ENCODE assay signal across 8 mouse cellular contexts in the genomic region with DNA sequence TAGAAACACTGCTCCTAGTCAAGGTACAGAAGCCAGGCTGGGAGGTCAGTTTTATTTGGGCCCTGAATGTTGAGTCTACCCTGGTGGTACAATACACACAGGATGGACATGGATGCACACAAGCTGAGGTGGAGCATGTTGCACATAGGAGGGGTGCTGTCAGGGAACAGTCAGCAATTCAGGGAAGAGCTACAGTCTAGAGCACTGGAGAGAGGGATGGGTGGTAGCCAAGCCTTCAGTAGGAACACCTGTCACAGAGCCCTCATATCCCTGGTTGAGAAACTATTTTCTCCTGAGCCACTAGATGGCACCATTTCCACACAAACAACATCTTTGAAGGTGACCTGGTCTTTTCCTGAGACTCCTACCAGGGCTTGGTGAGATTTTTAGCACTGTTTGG. TPM values are rescaled to one million over a fixed set of nuclear protein-coding genes. Genes with fewer than 3 reads are reported as not detected.
A peak's percentile ranks its signal among the peaks of the same experiment; 100 is the strongest.
DNase-seq lines count a peak whose midpoint lies in the region; ATAC-seq and TF ChIP-seq lines count a peak whose summit lies in the region.

No protein-coding gene starts in this region.

- H3K4me1 ChIP-seq in hindbrain, embryonic 13.5 days (replicated peaks), result peaks cover 5% of the 10 kb centered on the region; the same call in 1 of the 2 replicates
- no peaks in the 10 kb centered on the region; the same call in 1 of the 2 replicates for H3K4me1 ChIP-seq in limb, embryonic 11.5 days (ENCODE audit: control insufficient read depth, insufficient read depth, low read length)

- no peaks in the 10 kb centered on the region for H3K9me3 ChIP-seq in hindbrain, embryonic 13.5 days
- H3K9me3 ChIP-seq in limb, embryonic 11.5 days (ENCODE audit: control insufficient read depth, low read length), result no peaks in the 10 kb centered on the region

- no peak overlapping the region for H3K27ac ChIP-seq in gastrocnemius, adult 2 months
- no peak overlapping the region for H3K27ac ChIP-seq in hindbrain, embryonic 13.5 days
- no peak overlapping the region for H3K27ac ChIP-seq in limb, embryonic 11.5 days (replicated peaks; ENCODE audit: low read depth, low read length)

- intact Hi-C loops in gastrocnemius, adult 2 months (cut with DNase I), result loop anchor here (1.0 to 5.0 kb wide), 3 partner anchors 328 to 839 kb away; no protein-coding TSS in a partner anchor
- intact Hi-C loops in gastrocnemius, postnatal 36 days (cut with DNase I), result loop anchor here (1.0 to 5.0 kb wide), 3 partner anchors 333 to 838 kb away; no protein-coding TSS in a partner anchor

- peak; percentile 70; the same call in 1 of the 2 replicates for ATAC-seq in hindbrain, embryonic 13.5 days (ENCODE audit: low FRiP score)
- no peak for ATAC-seq in limb, embryonic 11.5 days (ENCODE audit: insufficient number of reproducible peaks, low FRiP score, low TSS enrichment, low read depth)
- ATAC-seq in granulocyte monocyte progenitor cell, adult 5-6 weeks (replicated peaks; ENCODE audit: poor library complexity, severe bottlenecking), result no peak

- no peak for DNase-seq in gastrocnemius, adult 2 months
- no peak for DNase-seq in gastrocnemius, postnatal 36 days
- peak; percentile 2 for DNase-seq in MEL-GATA-1-ER (ENCODE audit: extremely low read depth, low read depth)
- peak; percentile 81 for DNase-seq in embryo, embryonic 10 days (ENCODE audit: low spot score)
- peak; percentile 67 for DNase-seq in limb, embryonic 11.5 days (ENCODE audit: low spot score)
- DNase-seq in retina, adult 2 months (ENCODE audit: low read depth, low spot score), result peak; percentile 47

- peak; percentile 75 for TF ChIP-seq CTCF in gastrocnemius, adult 2 months (IDR thresholded peaks at IDR 0.05)

- H3K36me3 ChIP-seq in hindbrain, embryonic 13.5 days, result no peaks in the 10 kb centered on the region
- no peaks in the 10 kb centered on the region for H3K36me3 ChIP-seq in limb, embryonic 11.5 days (ENCODE audit: control insufficient read depth, insufficient read depth, low read length)

- peaks cover 15% of the 10 kb centered on the region for H3K27me3 ChIP-seq in hindbrain, embryonic 13.5 days
- no peaks in the 10 kb centered on the region for H3K27me3 ChIP-seq in limb, embryonic 11.5 days (ENCODE audit: control insufficient read depth, insufficient read depth, low read length)

- H3K4me3 ChIP-seq in gastrocnemius, adult 2 months, result no peak overlapping the region
- no peak overlapping the region for H3K4me3 ChIP-seq in hindbrain, embryonic 13.5 days
- no peak overlapping the region for H3K4me3 ChIP-seq in limb, embryonic 11.5 days (ENCODE audit: low read depth, low read length)

- no peak overlapping the region for H3K4me2 ChIP-seq in hindbrain, embryonic 13.5 days
- H3K4me2 ChIP-seq in limb, embryonic 11.5 days (ENCODE audit: low read depth, severe bottlenecking), result no peak overlapping the region

- H3K9ac ChIP-seq in hindbrain, embryonic 13.5 days, result no peak overlapping the region
- H3K9ac ChIP-seq in limb, embryonic 11.5 days (ENCODE audit: low read length), result no peak overlapping the region

RNA-seq across cellular contexts. Expression of a gene that starts 13.1 kb away (rescaled TPM):
- not detected for total RNA-seq in gastrocnemius, adult 2 months (2021)
- not detected for total RNA-seq in gastrocnemius, postnatal 36 days (2021)
- polyA plus RNA-seq in hindbrain, embryonic 13.5 days (2015; fragmentation: Nextera tagmentation; extraction: Ambion mirVana), result not detected in 2 replicates
- polyA plus RNA-seq in limb, embryonic 11.5 days (2014; fragmentation: Nextera tagmentation; extraction: Ambion mirVana), result 0.26 TPM in 1 of 2 replicates, not detected in the other
- not detected in 2 replicates for total RNA-seq in granulocyte monocyte progenitor cell, adult 5-6 weeks (2014; fragmentation: Nextera tagmentation)
- total RNA-seq in granulocyte monocyte progenitor cell, adult 5-6 weeks (2017), result not detected in 2 replicates

Comparison
In these comparisons a context has a peak if more than half of its experiments do, and no peak if none do; other contexts are left out.
1. DNase-seq: peak in MEL-GATA-1-ER (single experiment), embryo, embryonic 10 days (single experiment), limb, embryonic 11.5 days (single experiment) and retina, adult 2 months (single experiment); none in gastrocnemius, adult 2 months (single experiment) and gastrocnemius, postnatal 36 days (0 of 2).